Mouse (Mus musculus) midbrain, embryonic 15.5 days (tissue): ENCODE results near the gene Rab3gap1. TPM values are rescaled to one million over a fixed set of nuclear protein-coding genes. Genes with fewer than 3 reads are reported as not detected.

ENCODE experiments used
- ATAC-seq: fragments of 200-750 bp; cut with Nextera tagmentation; replicated peaks from 2 replicates; pipeline ENCODE4 v1.8.0; 2017; ENCODE audit warnings: moderate TSS enrichment
- H3K27ac ChIP-seq: fragments of 300-500 bp; sonication (generic); 2 replicates; pipeline ENCODE4 v1.5.1; 2015; ENCODE audit warnings: mild to moderate bottlenecking, inconsistent platforms
- H3K27me3 ChIP-seq: fragments of 300-500 bp; sonication (generic); replicated peaks from 2 replicates; pipeline ENCODE4 v1.6.1; 2015; ENCODE audit warnings: inconsistent platforms
- H3K36me3 ChIP-seq: fragments of 300-500 bp; sonication (generic); replicated peaks from 2 replicates; pipeline ENCODE4 v1.6.1; 2015; ENCODE audit warnings: inconsistent platforms
- H3K4me1 ChIP-seq: fragments of 300-500 bp; sonication (generic); 2 replicates; pipeline ENCODE4 v1.6.1; 2015; ENCODE audit warnings: inconsistent platforms
- H3K4me2 ChIP-seq: fragments of 300-500 bp; sonication (generic); 2 replicates; pipeline ENCODE4 v1.6.1; 2015; ENCODE audit warnings: inconsistent platforms, mild to moderate bottlenecking, moderate library complexity
- H3K4me3 ChIP-seq: fragments of 300-500 bp; sonication (generic); 2 replicates; pipeline ENCODE4 v1.5.1; 2015; ENCODE audit warnings: mild to moderate bottlenecking, inconsistent platforms
- H3K9ac ChIP-seq: fragments of 300-500 bp; sonication (generic); 2 replicates; pipeline ENCODE4 v1.6.1; 2015; ENCODE audit warnings: mild to moderate bottlenecking, inconsistent platforms
- H3K9me3 ChIP-seq: fragments of 300-500 bp; sonication (generic); 2 replicates; pipeline ENCODE4 v1.6.1; 2016; ENCODE audit warnings: inconsistent platforms
- WGBS: fragments of 180-500 bp; shearing (Covaris S2); methylation state at CpG from one replicate; pipeline ENCODE4 v1.1.7; 2015; ENCODE audit warnings: mixed read lengths; 5-methylcytosine and 5-hydroxymethylcytosine counted together
- polyA plus RNA-seq: library from polyadenylated mRNA; unstranded; fragments of >200 nt; fragmentation: Nextera tagmentation; extraction: Ambion mirVana; gene quantifications from 2 replicates; pipeline ENCODE4 v1.2.1, GENCODE M21; 2015

The Rab3gap1 gene
- polyA plus RNA-seq: 21.3 and 24.4 TPM in 2 replicates

DNA sequence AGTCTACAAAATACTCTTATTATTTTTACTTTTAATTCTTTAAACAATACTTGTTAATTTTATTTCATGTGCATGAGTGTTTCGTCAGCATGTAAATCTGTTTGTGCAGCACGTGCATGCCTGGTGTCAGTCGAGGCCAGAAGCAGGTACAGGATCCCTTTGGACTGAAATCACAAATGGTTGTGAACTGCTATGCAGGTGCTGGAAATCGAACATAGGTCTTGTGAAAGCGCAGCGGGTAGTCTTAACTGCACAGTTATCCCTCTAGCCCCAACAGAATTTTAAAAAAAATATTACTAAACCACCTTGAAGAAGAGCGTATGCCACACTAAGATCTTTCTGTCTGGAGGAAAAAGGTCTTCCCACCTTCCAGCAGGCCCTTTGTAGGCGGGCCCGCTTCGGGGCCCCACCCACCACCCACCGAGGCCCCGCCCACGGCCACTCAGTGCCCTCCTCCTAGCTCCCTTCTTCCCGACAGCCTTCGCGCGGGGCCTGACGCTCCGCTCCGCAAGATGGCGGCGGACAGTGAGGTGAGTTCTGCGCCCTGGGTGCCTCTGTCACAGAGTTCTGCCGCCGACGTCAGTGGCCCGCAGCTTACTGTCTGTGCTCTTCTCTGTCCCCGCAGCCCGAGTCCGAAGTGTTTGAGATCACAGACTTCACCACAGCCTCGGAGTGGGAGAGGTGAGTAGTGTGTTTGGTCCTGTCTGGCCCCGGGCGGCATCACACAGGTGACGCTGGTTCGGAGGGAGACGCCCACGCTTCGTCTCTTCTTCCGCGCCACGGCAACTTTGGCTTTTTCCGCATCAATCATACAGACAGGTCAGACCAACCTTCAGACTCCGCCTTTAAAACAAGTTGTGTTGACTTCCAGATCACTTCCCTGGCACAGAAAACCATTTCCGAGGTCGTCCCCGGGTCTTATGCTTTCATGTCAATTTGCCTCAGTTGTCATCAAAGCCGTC is at the start of gene Rab3gap1:
Gene Rab3gap1, plus strand, starts transcription at position 474 of the 962 bp plus-strand sequence.
- Histone ChIP-seq H3K36me3 (no peaks in the 10 kb centered on the region), H3K27me3 (no peaks in the 10 kb centered on the region), H3K9me3 (no peaks in the 10 kb centered on the region), H3K27ac (peak within 1 kb of the TSS; percentile 84), H3K4me3 (peak within 1 kb of the TSS; percentile 78), H3K9ac (peak within 1 kb of the TSS; percentile 67), H3K4me2 (peak within 1 kb of the TSS; percentile 60), H3K4me1 (peaks cover 13% of the 10 kb centered on the region)
- ATAC-seq: peak; percentile 99
- 11% methylated on average over 47 of the region's 47 CpGs for WGBS

DNA sequence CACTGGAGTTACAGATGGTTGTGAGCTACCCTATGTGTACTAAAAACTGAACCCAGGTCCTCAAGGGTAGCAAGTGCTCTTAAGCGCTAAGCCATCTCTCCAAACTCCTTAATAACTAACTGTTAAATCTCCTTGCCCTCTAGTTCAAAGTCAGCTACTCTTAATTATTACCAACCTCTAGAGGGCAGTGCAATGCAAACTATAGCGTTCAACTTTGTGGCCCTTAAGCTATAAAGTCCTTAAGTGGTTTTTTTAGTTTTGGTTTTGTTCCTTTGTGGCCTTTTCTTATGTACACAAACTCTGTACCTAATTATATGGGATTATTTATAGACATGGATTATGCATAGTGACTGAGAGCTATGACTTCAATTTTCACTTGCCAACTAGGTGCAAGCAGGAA is 41.2 kb upstream of the Rab3gap1 start:
- 28% methylated on average over 2 of the region's 2 CpGs for WGBS
- Histone ChIP-seq H3K9me3 (no peaks in the 10 kb centered on the region), H3K4me1 (no peaks in the 10 kb centered on the region), H3K27ac (no peak overlapping the region), H3K27me3 (no peaks in the 10 kb centered on the region), H3K4me2 (no peak overlapping the region), H3K9ac (no peak overlapping the region), H3K36me3 (no peaks in the 10 kb centered on the region), H3K4me3 (no peak overlapping the region)
- ATAC-seq: no peak

DNA sequence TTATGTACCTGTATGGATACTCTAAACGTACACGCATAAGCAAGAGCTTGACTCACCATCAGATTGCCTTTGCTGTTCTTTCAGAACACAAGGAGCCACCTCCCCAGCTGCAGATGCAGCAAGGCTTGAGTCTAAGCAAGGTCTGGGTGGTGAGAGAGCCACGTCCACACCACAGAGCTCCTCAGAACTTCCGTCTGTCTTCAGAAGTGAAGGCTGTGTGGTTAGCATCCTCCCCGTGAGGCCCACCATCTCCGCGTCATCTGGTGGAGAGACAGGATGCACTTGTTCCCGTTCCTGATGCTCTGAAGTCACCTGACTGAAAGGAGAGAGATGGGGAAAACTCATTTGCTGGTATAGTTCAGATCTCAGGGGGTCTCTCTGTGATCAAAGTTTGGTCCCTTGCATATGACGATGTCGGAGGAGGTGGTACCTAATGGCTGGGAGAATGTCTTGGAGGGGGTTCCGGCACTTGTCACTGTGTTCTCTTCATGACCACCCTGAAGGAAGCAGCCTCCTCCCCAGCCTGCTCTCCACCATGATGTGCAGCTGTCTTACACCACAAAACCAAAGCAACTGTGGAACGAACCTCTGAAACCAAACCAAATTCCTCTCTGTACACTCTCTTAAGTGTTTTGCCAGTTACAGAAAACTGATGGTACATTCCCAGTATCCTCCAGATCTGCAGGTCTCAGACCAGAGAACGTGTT is 38.2 kb upstream of the Rab3gap1 start:
- H3K9ac ChIP-seq: no peak overlapping the region
- no peak overlapping the region for H3K4me3 ChIP-seq
- no peaks in the 10 kb centered on the region for H3K36me3 ChIP-seq
- H3K9me3 ChIP-seq: no peaks in the 10 kb centered on the region
- 89% methylated on average over 13 of the region's 13 CpGs for WGBS
- no peaks in the 10 kb centered on the region for H3K27me3 ChIP-seq
- H3K4me2 ChIP-seq: no peak overlapping the region
- H3K4me1 ChIP-seq: peaks cover 4% of the 10 kb centered on the region; the same call in 1 of the 2 replicates
- no peak overlapping the region for H3K27ac ChIP-seq
- ATAC-seq: no peak

DNA sequence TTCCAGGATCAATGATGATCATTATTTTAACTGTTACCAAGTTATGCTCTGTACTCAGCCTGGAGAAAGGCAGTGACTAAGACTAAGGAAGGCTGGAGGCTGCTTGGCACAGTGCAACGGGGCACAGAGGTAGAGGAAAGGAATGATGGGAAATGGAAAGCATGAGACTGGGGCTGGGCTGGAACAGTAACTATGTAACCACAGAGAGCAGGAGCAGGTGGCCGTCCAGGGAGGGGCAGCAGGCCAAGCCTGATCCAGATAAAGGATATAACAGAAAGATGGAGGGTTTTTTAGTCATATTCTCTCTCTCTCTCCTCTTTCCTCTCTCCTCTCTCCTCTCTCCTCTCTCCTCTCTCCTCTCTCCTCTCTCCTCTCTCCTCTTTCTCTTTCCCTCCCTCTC is 34.9 kb upstream of the Rab3gap1 start:
- no peak overlapping the region for H3K27ac ChIP-seq
- no peak overlapping the region for H3K4me3 ChIP-seq
- no peaks in the 10 kb centered on the region for H3K27me3 ChIP-seq
- 54% methylated on average over 2 of the region's 2 CpGs for WGBS
- H3K9me3 ChIP-seq: no peaks in the 10 kb centered on the region
- no peaks in the 10 kb centered on the region for H3K36me3 ChIP-seq
- no peak overlapping the region for H3K9ac ChIP-seq
- ATAC-seq: no peak
- peaks cover 4% of the 10 kb centered on the region; the same call in 1 of the 2 replicates for H3K4me1 ChIP-seq
- H3K4me2 ChIP-seq: no peak overlapping the region

DNA sequence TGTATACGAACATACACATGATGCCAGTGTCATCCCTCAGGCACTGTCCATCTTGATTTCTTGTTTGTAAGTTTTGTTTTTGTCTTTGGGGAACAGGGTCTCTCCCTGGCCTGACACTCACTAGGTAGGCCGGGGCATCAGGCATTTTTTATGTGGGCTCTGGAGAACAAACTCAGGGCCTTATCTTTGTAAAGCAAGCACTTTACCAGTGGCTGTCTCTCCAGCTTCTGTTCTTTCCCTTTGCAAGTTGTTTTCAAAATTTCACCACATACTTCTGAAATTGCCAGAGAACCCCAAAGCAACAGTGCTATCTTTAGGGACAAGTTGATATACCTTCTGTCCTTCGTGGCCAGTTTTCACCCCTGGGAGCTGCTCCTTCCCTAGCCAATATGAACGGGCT is 34.4 kb upstream of the Rab3gap1 start:
- Histone ChIP-seq H3K4me3 (no peak overlapping the region), H3K27ac (no peak overlapping the region), H3K4me1 (peaks cover 4% of the 10 kb centered on the region; the same call in 1 of the 2 replicates), H3K27me3 (no peaks in the 10 kb centered on the region), H3K9me3 (no peaks in the 10 kb centered on the region), H3K9ac (no peak overlapping the region), H3K4me2 (no peak overlapping the region), H3K36me3 (no peaks in the 10 kb centered on the region)
- WGBS: 73% methylated on average over 4 of the region's 4 CpGs
- ATAC-seq: no peak

DNA sequence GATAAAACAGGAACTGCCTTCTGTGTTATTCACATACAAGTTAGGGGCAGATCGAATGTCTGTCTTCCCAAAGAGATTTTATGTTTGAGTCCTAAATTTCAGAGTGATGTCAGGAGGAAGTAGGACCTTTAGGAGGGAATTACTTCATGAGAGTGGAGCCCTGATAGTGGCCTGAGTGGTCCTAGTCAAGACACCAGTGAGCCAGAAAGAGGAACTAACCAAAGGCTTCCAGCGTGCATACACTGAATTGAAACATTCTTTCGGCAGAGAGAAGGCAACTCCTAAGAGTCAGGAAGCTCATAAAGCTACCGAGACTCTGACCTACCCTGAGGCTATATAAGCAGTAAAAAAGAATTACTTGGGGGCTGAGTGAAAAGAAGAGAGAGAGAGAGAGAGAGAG is 32.0 kb upstream of the Rab3gap1 start:
- 75% methylated on average over 4 of the region's 4 CpGs for WGBS
- Histone ChIP-seq H3K27ac (no peak overlapping the region), H3K27me3 (no peaks in the 10 kb centered on the region), H3K4me3 (no peak overlapping the region), H3K4me1 (peaks cover 4% of the 10 kb centered on the region; the same call in 1 of the 2 replicates), H3K9ac (no peak overlapping the region), H3K4me2 (no peak overlapping the region), H3K9me3 (no peaks in the 10 kb centered on the region), H3K36me3 (no peaks in the 10 kb centered on the region)
- ATAC-seq: no peak

DNA sequence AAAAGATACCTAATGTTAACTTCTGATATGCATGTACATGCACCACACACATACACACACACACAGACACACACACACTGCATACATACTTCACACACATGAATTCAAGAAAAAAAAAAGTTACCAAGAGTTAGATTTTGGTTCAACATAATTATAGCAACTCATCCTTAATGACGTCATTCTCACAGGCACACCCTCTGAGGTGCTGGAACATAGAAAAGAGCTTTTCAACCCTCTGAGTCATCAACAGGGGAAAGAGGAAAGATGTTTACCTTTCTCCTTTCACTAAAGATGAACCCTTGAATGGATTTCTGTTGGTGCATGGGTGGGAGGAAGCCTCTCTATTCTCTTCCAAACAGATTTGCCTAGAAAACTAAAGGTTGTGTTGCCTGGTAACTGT is 30.0 kb upstream of the Rab3gap1 start:
- 66% methylated on average over 1 of the region's 1 CpGs for WGBS
- no peak for ATAC-seq

DNA sequence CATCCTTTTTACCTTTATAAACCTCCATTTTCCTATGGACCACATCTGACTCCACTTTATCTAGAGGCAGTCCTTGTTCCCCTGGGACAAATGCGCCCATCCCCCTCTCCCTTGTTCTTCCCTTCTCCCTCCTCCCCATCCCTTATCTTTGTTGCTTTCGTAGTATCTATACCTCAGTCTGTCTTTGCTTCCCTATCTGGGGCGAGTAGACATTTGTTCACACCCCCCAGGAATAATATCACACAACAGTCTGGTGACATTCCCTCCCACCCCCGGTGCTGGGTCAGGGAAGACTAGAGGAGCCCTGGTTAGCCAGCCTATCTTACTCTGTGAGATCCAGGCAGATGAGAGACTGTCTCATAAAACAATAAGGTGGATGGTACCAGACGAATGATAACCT is 23.1 kb upstream of the Rab3gap1 start:
- H3K36me3 ChIP-seq: no peaks in the 10 kb centered on the region
- H3K4me1 ChIP-seq: no peaks in the 10 kb centered on the region
- H3K27ac ChIP-seq: no peak overlapping the region
- H3K4me2 ChIP-seq: no peak overlapping the region
- no peak overlapping the region for H3K4me3 ChIP-seq
- no peaks in the 10 kb centered on the region for H3K9me3 ChIP-seq
- no peak for ATAC-seq
- 81% methylated on average over 5 of the region's 5 CpGs for WGBS
- no peak overlapping the region for H3K9ac ChIP-seq
- H3K27me3 ChIP-seq: no peaks in the 10 kb centered on the region

More for the DNA sequence above, 30.0 kb upstream of the Rab3gap1 start:
- no peaks in the 10 kb centered on the region for H3K36me3 ChIP-seq
- no peak overlapping the region for H3K27ac ChIP-seq
- H3K4me2 ChIP-seq: no peak overlapping the region
- H3K9ac ChIP-seq: no peak overlapping the region
- H3K4me1 ChIP-seq: peaks cover 4% of the 10 kb centered on the region; the same call in 1 of the 2 replicates
- no peak overlapping the region for H3K4me3 ChIP-seq
- H3K9me3 ChIP-seq: no peaks in the 10 kb centered on the region
- no peaks in the 10 kb centered on the region for H3K27me3 ChIP-seq

DNA sequence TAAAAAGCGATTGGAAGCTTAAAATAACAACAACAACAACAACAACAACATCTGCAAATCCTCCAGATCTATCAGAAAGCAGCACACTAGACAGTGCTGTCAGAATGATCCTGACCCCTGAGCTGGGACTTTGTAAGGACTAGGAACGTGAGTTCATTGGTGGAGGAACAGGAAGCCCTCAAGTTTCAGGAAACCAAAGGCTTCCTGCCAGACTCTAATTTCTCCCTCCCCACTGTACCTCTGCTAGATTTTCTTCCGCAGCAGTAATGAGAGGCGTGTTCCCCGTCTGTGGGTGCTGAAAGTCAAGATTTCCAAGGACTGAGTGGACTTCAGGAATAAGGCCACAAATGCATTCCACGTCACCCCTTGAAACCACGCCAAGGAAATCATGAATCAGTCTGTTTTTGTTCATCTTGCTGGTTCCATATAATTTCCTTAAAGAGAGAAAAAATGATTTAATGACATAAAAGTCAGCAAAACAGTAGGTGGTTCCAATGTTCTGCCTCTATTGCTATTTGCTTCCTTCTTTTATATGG is 18.4 kb upstream of the Rab3gap1 start:
- 82% methylated on average over 7 of the region's 7 CpGs for WGBS
- Histone ChIP-seq H3K9ac (no peak overlapping the region), H3K4me3 (no peak overlapping the region), H3K4me2 (no peak overlapping the region), H3K4me1 (no peaks in the 10 kb centered on the region), H3K27ac (no peak overlapping the region), H3K36me3 (no peaks in the 10 kb centered on the region), H3K9me3 (peaks cover 8% of the 10 kb centered on the region; the same call in 1 of the 2 replicates), H3K27me3 (no peaks in the 10 kb centered on the region)
- ATAC-seq: no peak

DNA sequence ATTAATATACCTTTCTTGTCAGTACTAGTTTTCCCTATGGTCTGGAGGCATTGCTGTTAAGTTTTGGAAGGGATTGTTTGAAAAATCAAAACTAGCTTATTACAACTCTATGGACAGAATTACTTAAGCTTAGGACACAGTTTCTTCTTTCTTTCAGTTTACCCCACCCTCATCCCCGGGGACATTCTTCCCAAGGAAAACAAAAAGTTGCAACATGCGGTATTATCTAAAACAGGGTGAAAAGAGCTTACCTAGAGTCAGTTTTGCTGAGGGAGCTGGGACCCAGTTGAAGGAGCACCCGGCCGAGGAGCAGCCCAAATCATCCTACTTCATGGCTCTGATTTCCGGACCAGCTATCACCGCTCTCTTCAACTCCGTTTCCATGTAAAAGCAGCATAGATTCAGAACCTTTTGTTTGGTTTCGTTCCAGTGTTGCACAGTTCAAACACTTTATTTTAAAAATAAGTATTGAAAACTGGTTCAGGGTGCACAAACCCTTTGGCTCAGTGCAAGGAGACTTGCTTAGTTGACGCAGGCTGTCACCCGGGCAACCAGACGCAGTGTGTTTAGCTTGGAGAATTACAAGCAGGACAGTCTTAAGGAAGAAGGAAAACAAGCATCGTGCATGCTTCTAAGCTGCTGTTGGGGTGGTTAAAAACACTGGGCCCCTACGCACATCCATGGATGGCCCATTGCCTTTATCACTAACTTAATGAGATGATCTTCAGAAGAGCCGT is 13.9 kb upstream of the Rab3gap1 start, which contains the start of gene Map3k19:
Gene Map3k19, minus strand, starts transcription at position 546 of the 737 bp plus-strand sequence.
- H3K27me3 ChIP-seq: no peaks in the 10 kb centered on the region

DNA sequence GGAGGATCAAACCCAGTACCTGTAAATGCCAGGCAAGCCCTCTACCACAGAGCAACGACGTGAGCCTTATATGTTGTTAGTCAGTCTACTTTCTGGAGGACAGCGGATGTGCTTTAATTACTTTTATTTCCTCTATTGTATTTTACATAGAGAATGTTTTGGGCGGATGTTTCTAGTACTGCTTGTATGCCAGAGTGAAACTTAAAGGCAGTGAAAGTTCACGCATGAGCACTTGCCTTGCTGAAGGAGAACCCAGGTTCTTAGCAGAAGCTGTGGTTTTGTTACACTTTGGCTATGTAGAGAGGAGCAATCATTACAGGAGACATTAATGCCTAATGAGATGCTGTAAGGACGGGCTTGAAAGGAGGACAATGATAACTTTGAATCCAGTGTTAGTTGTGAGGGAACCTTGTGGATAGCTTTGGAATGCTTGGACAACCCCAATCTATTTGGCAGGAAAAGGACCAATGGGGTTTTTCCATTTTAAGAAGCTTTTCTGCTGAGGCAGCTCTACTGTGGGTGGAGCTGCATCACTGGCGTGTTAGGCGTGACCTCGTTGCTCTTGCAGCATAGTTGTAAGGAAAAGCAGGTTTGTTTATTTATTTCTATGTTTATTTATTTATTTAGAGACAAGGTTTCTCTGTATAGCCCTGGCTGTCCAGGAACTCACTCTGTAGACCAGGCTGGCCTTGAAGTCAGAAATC is 9.5 kb upstream of the Rab3gap1 start:
- ATAC-seq: no peak
- Histone ChIP-seq H3K27ac (no peak overlapping the region), H3K27me3 (no peaks in the 10 kb centered on the region), H3K4me3 (no peak overlapping the region), H3K4me1 (no peaks in the 10 kb centered on the region), H3K9me3 (no peaks in the 10 kb centered on the region), H3K4me2 (no peak overlapping the region), H3K36me3 (no peaks in the 10 kb centered on the region), H3K9ac (no peak overlapping the region)
- WGBS: 87% methylated on average over 9 of the region's 9 CpGs

More for the DNA sequence above, 13.9 kb upstream of the Rab3gap1 start, which contains the start of gene Map3k19:
- Histone ChIP-seq H3K9ac (no peak within 1 kb of the TSS), H3K36me3 (no peaks in the 10 kb centered on the region), H3K9me3 (peaks cover 8% of the 10 kb centered on the region; the same call in 1 of the 2 replicates), H3K4me2 (no peak within 1 kb of the TSS), H3K27ac (no peak within 1 kb of the TSS), H3K4me3 (peak within 1 kb of the TSS; percentile 6; the same call in 1 of the 2 replicates), H3K4me1 (no peaks in the 10 kb centered on the region)
- ATAC-seq: no peak
- WGBS: 60% methylated on average over 14 of the region's 14 CpGs
